Mouse (Mus musculus): ENCODE data around the gene Pbx4. TPM values are rescaled to one million over a fixed set of nuclear protein-coding genes. Genes with fewer than 3 reads are reported as not detected.

The Pbx4 gene
- polyA plus RNA-seq (2012; rRNA removed), result 6.3 and 6.6 TPM in 2 replicates
- polyA plus RNA-seq (2014; fragmentation: Nextera tagmentation; extraction: Ambion mirVana), result 5.2 and 6.8 TPM in 2 replicates

DNA sequence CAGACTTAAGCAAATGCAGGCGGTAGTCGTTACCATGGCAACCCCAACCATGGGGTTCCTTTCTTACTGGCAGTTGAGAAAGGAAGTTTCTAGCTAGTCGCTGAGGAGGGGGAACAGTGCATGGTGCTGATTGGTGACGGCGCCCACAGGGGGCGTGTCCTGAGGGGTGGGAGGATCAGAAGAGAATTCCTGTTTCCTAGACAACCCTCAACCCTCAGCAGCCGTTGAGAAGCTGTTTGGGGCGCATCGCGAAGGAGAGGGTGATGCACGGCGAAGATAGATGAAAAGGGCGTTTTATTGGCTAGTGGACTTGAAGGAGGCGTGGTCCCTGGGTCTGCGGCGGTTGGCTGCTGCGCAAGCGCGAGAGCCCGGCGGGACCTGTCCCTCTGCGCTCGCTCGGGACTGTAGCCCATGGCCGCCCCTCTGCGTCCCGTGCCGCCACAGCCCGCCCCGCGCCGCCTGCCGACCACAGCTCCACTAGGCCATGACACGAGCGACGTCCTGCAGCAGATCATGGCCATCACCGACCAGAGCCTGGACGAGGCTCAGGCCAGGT lies at the start of gene Pbx4:
Gene Pbx4, plus strand, starts transcription at position 194 of the 556 bp plus-strand sequence.
- TF ChIP-seq POLR2A (IDR thresholded peaks at IDR 0.05; ENCODE audit: borderline replicate concordance, extremely low read depth, insufficient read depth, insufficient read length), result no peak
- ATAC-seq (ENCODE audit: low FRiP score, low read depth), result peak; percentile 98
- Histone ChIP-seq H3K36me3 (ENCODE audit: control insufficient read depth, insufficient read depth, low read length) (peaks cover 10% of the 10 kb centered on the region; the same call in 1 of the 2 replicates), H3K4me3 (replicated peaks; ENCODE audit: low read length) (peak within 1 kb of the TSS; percentile 54), H3K4me1 (ENCODE audit: control insufficient read depth, insufficient read depth, low read length) (peaks cover 7% of the 10 kb centered on the region; the same call in 1 of the 2 replicates), H3K9me3 (ENCODE audit: control insufficient read depth, low read length) (no peaks in the 10 kb centered on the region), H3K27me3 (ENCODE audit: control insufficient read depth, insufficient read depth, low read length) (no peaks in the 10 kb centered on the region), H3K9ac (ENCODE audit: low read depth, low read length, severe bottlenecking) (peak within 1 kb of the TSS; percentile 59), H3K27ac (replicated peaks; ENCODE audit: low read depth, low read length) (peak within 1 kb of the TSS; percentile 5; the same call in 1 of the 2 replicates), H3K4me2 (replicated peaks; ENCODE audit: low read depth, low read length, severe bottlenecking) (peak within 1 kb of the TSS; percentile 91)
- WGBS, result under 1% methylated on average over 35 of the region's 38 CpGs
- peak; percentile 97 for DNase-seq (ENCODE audit: low spot score)

DNA sequence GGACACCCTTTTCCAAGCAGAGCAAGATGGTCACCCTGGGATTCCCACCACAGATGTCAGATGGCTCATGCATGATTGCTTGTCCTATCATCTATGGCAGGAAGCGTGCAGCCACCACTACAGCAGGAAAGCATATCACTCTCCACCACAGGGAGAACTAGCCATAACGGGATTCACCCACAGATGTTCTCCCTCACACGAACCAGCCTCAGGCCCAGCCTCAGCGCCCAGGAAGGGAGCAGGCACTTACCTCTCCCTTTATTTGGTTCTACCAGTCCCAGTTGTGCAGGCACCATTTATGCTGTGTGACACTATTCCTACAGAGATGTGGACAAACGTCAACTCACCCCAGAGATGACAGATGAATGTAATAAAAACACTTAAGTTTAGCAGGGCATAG lies 43.2 kb upstream of the Pbx4 start:
- no peak for TF ChIP-seq POLR2A (IDR thresholded peaks at IDR 0.05; ENCODE audit: borderline replicate concordance, extremely low read depth, insufficient read depth, insufficient read length)
- Histone ChIP-seq H3K9ac (ENCODE audit: low read depth, low read length, severe bottlenecking) (no peak overlapping the region), H3K4me1 (ENCODE audit: control insufficient read depth, insufficient read depth, low read length) (peaks cover 16% of the 10 kb centered on the region), H3K4me3 (replicated peaks; ENCODE audit: low read length) (no peak overlapping the region), H3K9me3 (ENCODE audit: control insufficient read depth, low read length) (no peaks in the 10 kb centered on the region), H3K27me3 (ENCODE audit: control insufficient read depth, insufficient read depth, low read length) (no peaks in the 10 kb centered on the region), H3K4me2 (replicated peaks; ENCODE audit: low read depth, low read length, severe bottlenecking) (no peak overlapping the region), H3K36me3 (ENCODE audit: control insufficient read depth, insufficient read depth, low read length) (peaks cover 5% of the 10 kb centered on the region), H3K27ac (replicated peaks; ENCODE audit: low read depth, low read length) (no peak overlapping the region)
- DNase-seq (ENCODE audit: low spot score) (no peak), ATAC-seq (ENCODE audit: low FRiP score, low read depth) (no peak)
- 89% methylated on average over 5 of the region's 5 CpGs for WGBS

- H3K36me3 ChIP-seq (ENCODE audit: control insufficient read depth, insufficient read depth, low read length), result peaks cover 11% of the 10 kb centered on the region
- no peaks in the 10 kb centered on the region for H3K9me3 ChIP-seq (ENCODE audit: control insufficient read depth, low read length)
- H3K4me2 ChIP-seq (replicated peaks; ENCODE audit: low read depth, low read length, severe bottlenecking), result peak overlapping the region; percentile 66
- H3K9ac ChIP-seq (ENCODE audit: low read depth, low read length, severe bottlenecking), result no peak overlapping the region
- 68% methylated on average over 5 of the region's 5 CpGs for WGBS
- no peaks in the 10 kb centered on the region for H3K27me3 ChIP-seq (ENCODE audit: control insufficient read depth, insufficient read depth, low read length)
- DNase-seq (ENCODE audit: low spot score), result no peak
- ATAC-seq (ENCODE audit: low FRiP score, low read depth), result no peak
- H3K4me1 ChIP-seq (ENCODE audit: control insufficient read depth, insufficient read depth, low read length), result peaks cover 16% of the 10 kb centered on the region
- peak overlapping the region; percentile 99; the same call in 1 of the 2 replicates for H3K4me3 ChIP-seq (replicated peaks; ENCODE audit: low read length)
- H3K27ac ChIP-seq (replicated peaks; ENCODE audit: low read depth, low read length), result no peak overlapping the region
- TF ChIP-seq POLR2A (IDR thresholded peaks at IDR 0.05; ENCODE audit: borderline replicate concordance, extremely low read depth, insufficient read depth, insufficient read length), result no peak
Observed at GRCm38 (mm10) chr8:69789731-69790130, 42.6 kb upstream of the Pbx4 start.

DNA sequence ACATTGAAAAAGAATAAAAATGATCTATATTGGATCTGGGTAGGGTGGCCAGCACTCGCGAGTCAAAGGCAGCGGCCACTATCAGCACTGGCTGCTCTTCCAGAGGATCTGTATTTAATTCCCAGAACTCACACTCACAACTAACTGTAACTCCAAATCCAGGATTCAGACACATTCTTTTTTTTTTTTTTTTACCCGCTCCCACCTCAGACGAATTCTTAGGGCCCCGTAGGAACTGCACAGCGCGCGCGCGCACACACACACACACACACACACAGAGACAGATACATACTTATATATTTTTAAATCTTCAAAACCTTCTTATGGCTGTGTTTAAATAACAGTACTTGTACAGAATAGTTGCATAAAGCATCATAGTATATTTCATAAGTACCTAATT lies 41.9 kb upstream of the Pbx4 start:
- H3K4me2 ChIP-seq (replicated peaks; ENCODE audit: low read depth, low read length, severe bottlenecking), result peak overlapping the region; percentile 66
- peak overlapping the region; percentile 99 for H3K4me3 ChIP-seq (replicated peaks; ENCODE audit: low read length)
- no peaks in the 10 kb centered on the region for H3K27me3 ChIP-seq (ENCODE audit: control insufficient read depth, insufficient read depth, low read length)
- H3K36me3 ChIP-seq (ENCODE audit: control insufficient read depth, insufficient read depth, low read length), result peaks cover 17% of the 10 kb centered on the region
- WGBS, result 24% methylated on average over 11 of the region's 11 CpGs
- no peak for DNase-seq (ENCODE audit: low spot score)
- H3K9ac ChIP-seq (ENCODE audit: low read depth, low read length, severe bottlenecking), result peak overlapping the region; percentile 92
- H3K9me3 ChIP-seq (ENCODE audit: control insufficient read depth, low read length), result no peaks in the 10 kb centered on the region
- no peak for TF ChIP-seq POLR2A (IDR thresholded peaks at IDR 0.05; ENCODE audit: borderline replicate concordance, extremely low read depth, insufficient read depth, insufficient read length)
- H3K27ac ChIP-seq (replicated peaks; ENCODE audit: low read depth, low read length), result no peak overlapping the region
- peaks cover 16% of the 10 kb centered on the region for H3K4me1 ChIP-seq (ENCODE audit: control insufficient read depth, insufficient read depth, low read length)
- no peak for ATAC-seq (ENCODE audit: low FRiP score, low read depth)

- DNase-seq (ENCODE audit: low spot score), result peak; percentile 92
- H3K4me1 ChIP-seq (ENCODE audit: control insufficient read depth, insufficient read depth, low read length), result peaks cover 16% of the 10 kb centered on the region
- no peaks in the 10 kb centered on the region for H3K9me3 ChIP-seq (ENCODE audit: control insufficient read depth, low read length)
- TF ChIP-seq POLR2A (IDR thresholded peaks at IDR 0.05; ENCODE audit: borderline replicate concordance, extremely low read depth, insufficient read depth, insufficient read length), result peak; percentile 67; the same call in 1 of the 2 replicates
- H3K9ac ChIP-seq (ENCODE audit: low read depth, low read length, severe bottlenecking), result peak within 1 kb of the TSS; percentile 92
- H3K4me3 ChIP-seq (replicated peaks; ENCODE audit: low read length), result peak within 1 kb of the TSS; percentile 99
- peak within 1 kb of the TSS; percentile 66 for H3K4me2 ChIP-seq (replicated peaks; ENCODE audit: low read depth, low read length, severe bottlenecking)
- 1% methylated on average over 38 of the region's 38 CpGs for WGBS
- ATAC-seq (ENCODE audit: low FRiP score, low read depth), result peak; percentile 94
- H3K27me3 ChIP-seq (ENCODE audit: control insufficient read depth, insufficient read depth, low read length), result no peaks in the 10 kb centered on the region
- H3K27ac ChIP-seq (replicated peaks; ENCODE audit: low read depth, low read length), result peak within 1 kb of the TSS; percentile 86
- peaks cover 23% of the 10 kb centered on the region for H3K36me3 ChIP-seq (ENCODE audit: control insufficient read depth, insufficient read depth, low read length)
Observed at GRCm38 (mm10) chr8:69790773-69791367, 41.4 kb upstream of the Pbx4 start, which contains the start of the genes Atp13a1 and Zfp866. TSS of gene Atp13a1 (plus strand) at chr8:69791163. TSS of gene Zfp866 (minus strand) at chr8:69791178.

Data from limb, embryonic 14.5 days (tissue).